Mouse (Mus musculus): ENCODE measurements around the gene Spg7. TPM values are rescaled to one million over a fixed set of nuclear protein-coding genes. Genes with fewer than 3 reads are reported as not detected.

Gene Spg7
- polyA plus RNA-seq, 1 experiment from 2014 or later: 60.1 TPM

DNA sequence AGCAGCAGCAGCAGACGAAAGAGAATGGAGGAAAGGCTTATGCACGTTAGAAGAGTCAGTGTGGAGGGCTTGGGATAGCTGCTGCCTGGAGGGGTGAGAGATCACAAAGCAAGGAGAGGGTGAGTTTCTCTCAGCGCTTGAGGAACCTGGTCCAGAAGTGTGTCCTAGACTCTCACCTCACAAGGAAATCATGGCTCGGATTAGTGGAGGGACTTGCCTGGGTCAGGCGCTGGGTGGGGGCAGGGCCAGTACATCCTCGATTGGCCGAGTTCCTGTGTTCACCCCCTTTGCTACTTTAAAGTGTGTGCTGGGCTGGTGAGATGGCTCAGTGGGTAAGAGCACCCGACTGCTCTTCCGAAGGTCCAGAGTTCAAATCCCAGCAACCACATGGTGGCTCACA, 73.1 kb downstream of the Spg7 start:
- Histone ChIP-seq H3K9ac (no peak overlapping the region), H3K27me3 (no peaks in the 10 kb centered on the region), H3K9me3 (replicated peaks) (no peaks in the 10 kb centered on the region), H3K4me3 (no peak overlapping the region), H3K4me2 (no peak overlapping the region), H3K27ac (no peak overlapping the region), H3K4me1 (replicated peaks) (peaks cover 18% of the 10 kb centered on the region), H3K36me3 (no peaks in the 10 kb centered on the region)
- ATAC-seq (replicated peaks; ENCODE audit: insufficient number of reproducible peaks, insufficient read depth, low FRiP score, low read depth): no peak
- WGBS: 57% methylated on average over 9 of the region's 9 CpGs

GRCm38 (mm10) chr8:123136287-123136686, 73.5 kb downstream of the Spg7 start:
- H3K9ac ChIP-seq: no peak overlapping the region
- no peaks in the 10 kb centered on the region for H3K27me3 ChIP-seq
- H3K36me3 ChIP-seq: no peaks in the 10 kb centered on the region
- 77% methylated on average over 9 of the region's 9 CpGs for WGBS
- H3K9me3 ChIP-seq (replicated peaks): no peaks in the 10 kb centered on the region
- H3K4me1 ChIP-seq (replicated peaks): peaks cover 18% of the 10 kb centered on the region
- no peak overlapping the region for H3K4me2 ChIP-seq
- ATAC-seq (replicated peaks; ENCODE audit: insufficient number of reproducible peaks, insufficient read depth, low FRiP score, low read depth): no peak
- H3K4me3 ChIP-seq: no peak overlapping the region
- no peak overlapping the region for H3K27ac ChIP-seq

GRCm38 (mm10) chr8:123137645-123138077, 74.9 kb downstream of the Spg7 start:
- no peak overlapping the region; the same call in 1 of the 2 replicates for H3K4me2 ChIP-seq
- no peaks in the 10 kb centered on the region for H3K36me3 ChIP-seq
- ATAC-seq (replicated peaks; ENCODE audit: insufficient number of reproducible peaks, insufficient read depth, low FRiP score, low read depth): peak; percentile 79
- H3K27me3 ChIP-seq: no peaks in the 10 kb centered on the region
- H3K4me1 ChIP-seq (replicated peaks): peaks cover 29% of the 10 kb centered on the region
- no peaks in the 10 kb centered on the region for H3K9me3 ChIP-seq (replicated peaks)
- H3K4me3 ChIP-seq: no peak overlapping the region
- peak overlapping the region; percentile 44 for H3K27ac ChIP-seq
- WGBS: 9% methylated on average over 2 of the region's 2 CpGs
- no peak overlapping the region for H3K9ac ChIP-seq

DNA sequence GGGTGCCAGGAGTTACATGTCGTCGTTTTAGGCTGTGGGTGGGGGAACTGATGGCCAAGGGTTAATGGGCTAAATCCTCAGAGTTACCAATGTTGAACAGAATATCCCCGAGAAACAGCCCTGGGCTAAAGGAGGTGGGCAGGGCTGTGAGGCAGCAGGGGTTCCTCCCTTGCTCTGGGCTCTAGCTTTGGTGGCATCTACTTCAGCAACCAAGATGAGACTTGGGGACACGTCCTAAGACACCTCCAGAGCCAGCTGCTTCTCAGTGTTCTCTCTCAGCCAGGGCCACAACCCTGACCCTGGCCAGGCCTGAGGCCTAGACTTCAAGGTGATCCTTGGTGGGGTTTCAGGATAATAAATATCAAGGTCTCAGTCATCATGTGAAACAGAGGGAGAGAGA, 76.0 kb downstream of the Spg7 start:
- Histone ChIP-seq H3K9ac (no peak overlapping the region), H3K4me1 (replicated peaks) (peaks cover 29% of the 10 kb centered on the region), H3K27me3 (no peaks in the 10 kb centered on the region), H3K4me3 (no peak overlapping the region), H3K36me3 (no peaks in the 10 kb centered on the region), H3K27ac (no peak overlapping the region), H3K9me3 (replicated peaks) (no peaks in the 10 kb centered on the region), H3K4me2 (no peak overlapping the region)
- WGBS: 62% methylated on average over 4 of the region's 4 CpGs
- no peak for ATAC-seq (replicated peaks; ENCODE audit: insufficient number of reproducible peaks, insufficient read depth, low FRiP score, low read depth)

DNA sequence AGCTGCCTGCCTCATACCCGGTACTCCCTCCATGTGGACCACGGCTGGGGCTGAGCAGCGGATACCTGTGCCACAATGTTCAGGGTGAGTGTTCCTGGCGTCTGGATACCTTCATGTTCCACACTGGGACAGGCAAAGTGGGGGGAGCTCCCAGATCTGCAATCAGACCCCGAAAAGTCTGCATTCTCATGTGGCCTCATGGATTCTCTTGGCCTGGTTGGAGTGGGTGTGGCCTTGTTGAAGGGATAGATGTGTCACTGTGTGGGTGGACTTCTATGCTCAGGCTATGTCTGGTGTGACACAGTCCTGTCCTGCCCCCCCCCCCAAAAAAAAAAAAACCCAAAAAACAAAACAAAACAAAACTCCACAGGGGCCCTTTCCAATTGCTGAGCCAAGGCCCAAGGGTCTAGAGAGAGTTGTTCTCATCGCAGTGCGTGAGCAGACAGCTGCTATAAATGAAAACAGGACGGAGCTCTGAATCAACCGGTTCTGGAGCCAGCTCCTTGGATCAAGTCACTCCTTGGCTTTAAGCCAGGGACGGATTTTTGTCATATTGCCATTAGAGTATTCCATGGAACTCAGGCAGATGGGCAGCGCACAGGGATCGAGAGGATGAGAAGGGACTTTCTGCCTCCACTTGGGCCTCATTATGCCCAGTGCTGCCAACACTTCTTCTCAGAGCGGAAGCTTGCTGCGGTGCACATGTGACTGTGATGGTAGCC, 79.2 kb downstream of the Spg7 start:
- Histone ChIP-seq H3K36me3 (no peaks in the 10 kb centered on the region), H3K9ac (no peak overlapping the region), H3K4me3 (no peak overlapping the region), H3K27ac (peak overlapping the region; percentile 77), H3K27me3 (no peaks in the 10 kb centered on the region), H3K4me2 (no peak overlapping the region), H3K9me3 (replicated peaks) (no peaks in the 10 kb centered on the region), H3K4me1 (replicated peaks) (peaks cover 24% of the 10 kb centered on the region)
- ATAC-seq (replicated peaks; ENCODE audit: insufficient number of reproducible peaks, insufficient read depth, low FRiP score, low read depth): peak; percentile 51
- 47% methylated on average over 14 of the region's 14 CpGs for WGBS

- 46% methylated on average over 6 of the region's 6 CpGs for WGBS
- H3K27ac ChIP-seq: no peak overlapping the region
- H3K36me3 ChIP-seq: no peaks in the 10 kb centered on the region
- H3K9me3 ChIP-seq (replicated peaks): no peaks in the 10 kb centered on the region
- H3K27me3 ChIP-seq: no peaks in the 10 kb centered on the region
- no peak for ATAC-seq (replicated peaks; ENCODE audit: insufficient number of reproducible peaks, insufficient read depth, low FRiP score, low read depth)
- peaks cover 11% of the 10 kb centered on the region for H3K4me1 ChIP-seq (replicated peaks)
- H3K4me2 ChIP-seq: no peak overlapping the region
- H3K4me3 ChIP-seq: no peak overlapping the region
- no peak overlapping the region for H3K9ac ChIP-seq
These were observed 82.5 kb downstream of the Spg7 start for GRCm38 (mm10) chr8:123145279-123145678.

- Histone ChIP-seq H3K9me3 (replicated peaks) (no peaks in the 10 kb centered on the region), H3K36me3 (no peaks in the 10 kb centered on the region), H3K9ac (no peak overlapping the region), H3K27me3 (no peaks in the 10 kb centered on the region), H3K4me3 (no peak overlapping the region), H3K4me1 (replicated peaks) (peaks cover 15% of the 10 kb centered on the region), H3K27ac (peak overlapping the region; percentile 12; the same call in 1 of the 2 replicates), H3K4me2 (no peak overlapping the region)
- no peak for ATAC-seq (replicated peaks; ENCODE audit: insufficient number of reproducible peaks, insufficient read depth, low FRiP score, low read depth)
- 73% methylated on average over 7 of the region's 7 CpGs for WGBS
These were observed 83.6 kb downstream of the Spg7 start for GRCm38 (mm10) chr8:123146390-123146789.

Small RNA genes within 50 kb of the gene (microRNA-seq; reads per million reads assigned to microRNA genes)
- gene Mir7079 (not detected), gene Mir7080 (not detected)

Other genes starting within 250 kb of the Spg7 start
- gene Cdh15, start 215.0 kb upstream of the Spg7 start, polyA plus RNA-seq (2015; fragmentation: Nextera tagmentation; extraction: Ambion mirVana): 0.11 and 0.28 TPM in 2 replicates
- 39.6 and 51.5 TPM in 2 replicates for gene Ankrd11, start 20.7 kb upstream of the Spg7 start, polyA plus RNA-seq (2015; fragmentation: Nextera tagmentation; extraction: Ambion mirVana)
- 802 and 841 TPM in 2 replicates for gene Rpl13, start 39.4 kb downstream of the Spg7 start, polyA plus RNA-seq (2015; fragmentation: Nextera tagmentation; extraction: Ambion mirVana)
- gene Cpne7, start 54.4 kb downstream of the Spg7 start, polyA plus RNA-seq (2015; fragmentation: Nextera tagmentation; extraction: Ambion mirVana): 0.18 and 0.25 TPM in 2 replicates
- 4.6 and 7.5 TPM in 2 replicates for gene Sult5a1, start 95.4 kb downstream of the Spg7 start, polyA plus RNA-seq (2015; fragmentation: Nextera tagmentation; extraction: Ambion mirVana)
- gene Dpep1, start 123.3 kb downstream of the Spg7 start, polyA plus RNA-seq (2015; fragmentation: Nextera tagmentation; extraction: Ambion mirVana): 5.9 and 7.1 TPM in 2 replicates
- gene Chmp1a, start 149.8 kb downstream of the Spg7 start, polyA plus RNA-seq (2015; fragmentation: Nextera tagmentation; extraction: Ambion mirVana): 89.2 and 106 TPM in 2 replicates
- gene Spata33, start 149.9 kb downstream of the Spg7 start, polyA plus RNA-seq (2015; fragmentation: Nextera tagmentation; extraction: Ambion mirVana): 3.6 and 4.4 TPM in 2 replicates
- 17.7 and 20.8 TPM in 2 replicates for gene Cdk10, start 161.9 kb downstream of the Spg7 start, polyA plus RNA-seq (2015; fragmentation: Nextera tagmentation; extraction: Ambion mirVana)
- 3.4 and 4.5 TPM in 2 replicates for gene Spata2l, start 173.3 kb downstream of the Spg7 start, polyA plus RNA-seq (2015; fragmentation: Nextera tagmentation; extraction: Ambion mirVana)
- 13.2 and 18.4 TPM in 2 replicates for gene Zfp276, start 191.3 kb downstream of the Spg7 start, polyA plus RNA-seq (2015; fragmentation: Nextera tagmentation; extraction: Ambion mirVana)
- gene Vps9d1, start 191.4 kb downstream of the Spg7 start, polyA plus RNA-seq (2015; fragmentation: Nextera tagmentation; extraction: Ambion mirVana): 19.2 and 22.7 TPM in 2 replicates

All from heart, embryonic 15.5 days (tissue).